Mouse (Mus musculus) embryonic facial prominence, embryonic 15.5 days (tissue): ENCODE measurements at regions not wholly inside any gene's neighbourhood (a gene's known extent, or its start where the extent isn't known, plus 50 kb on each side); places are given as distances from the start of the nearest gene placed in this dataset.

Experiments used
- ATAC-seq: fragments of 200-750 bp; cut with Nextera tagmentation; 2 replicates; pipeline ENCODE4 v1.8.0; 2017; ENCODE audit warnings: low read depth, moderate TSS enrichment; ENCODE audit not compliant: insufficient number of reproducible peaks, low FRiP score, low TSS enrichment
- H3K27ac ChIP-seq: fragments of 300-500 bp; sonication (generic); replicated peaks from 2 replicates; pipeline ENCODE4 v1.5.1; 2015; ENCODE audit warnings: mild to moderate bottlenecking, inconsistent platforms
- H3K27me3 ChIP-seq: fragments of 300-500 bp; sonication (generic); 2 replicates; pipeline ENCODE4 v1.6.1; 2015; ENCODE audit warnings: inconsistent platforms
- H3K36me3 ChIP-seq: fragments of 300-500 bp; sonication (generic); 2 replicates; pipeline ENCODE4 v1.6.1; 2015; ENCODE audit warnings: mild to moderate bottlenecking, inconsistent platforms
- H3K4me1 ChIP-seq: fragments of 300-500 bp; sonication (generic); 2 replicates; pipeline ENCODE4 v1.6.1; 2015; ENCODE audit warnings: inconsistent platforms
- H3K4me2 ChIP-seq: fragments of 300-500 bp; sonication (generic); replicated peaks from 2 replicates; pipeline ENCODE4 v1.6.1; 2015; ENCODE audit warnings: mild to moderate bottlenecking, inconsistent platforms
- H3K4me3 ChIP-seq: fragments of 300-500 bp; sonication (generic); replicated peaks from 2 replicates; pipeline ENCODE4 v1.5.1; 2015; ENCODE audit warnings: mild to moderate bottlenecking, inconsistent platforms
- H3K9ac ChIP-seq: fragments of 300-500 bp; sonication (generic); 2 replicates; pipeline ENCODE4 v1.6.1; 2015; ENCODE audit warnings: inconsistent platforms
- H3K9me3 ChIP-seq: fragments of 300-500 bp; sonication (generic); replicated peaks from 2 replicates; pipeline ENCODE4 v1.6.1; 2016; ENCODE audit warnings: inconsistent platforms
- WGBS: fragments of 180-500 bp; shearing (Covaris S2); methylation state at CpG from one replicate; pipeline ENCODE4 v1.1.7; 2015; 5-methylcytosine and 5-hydroxymethylcytosine counted together

- no peaks in the 10 kb centered on the region for H3K4me1 ChIP-seq
- no peak overlapping the region for H3K27ac ChIP-seq
- H3K9ac ChIP-seq: no peak overlapping the region
- no peak for ATAC-seq
- WGBS: 69% methylated on average over 5 of the region's 5 CpGs
- H3K36me3 ChIP-seq: no peaks in the 10 kb centered on the region
- no peak overlapping the region for H3K4me2 ChIP-seq
- H3K9me3 ChIP-seq: no peaks in the 10 kb centered on the region
- H3K4me3 ChIP-seq: no peak overlapping the region
- no peaks in the 10 kb centered on the region for H3K27me3 ChIP-seq
Measured at GRCm38 (mm10) chr4:87642002-87642401, 391.2 kb downstream of the Mllt3 start.

GRCm38 (mm10) chr4:87641551-87641950, 391.6 kb downstream of the Mllt3 start:
- Histone ChIP-seq H3K27me3 (no peaks in the 10 kb centered on the region), H3K9ac (no peak overlapping the region), H3K9me3 (no peaks in the 10 kb centered on the region), H3K4me3 (no peak overlapping the region), H3K4me1 (no peaks in the 10 kb centered on the region), H3K4me2 (no peak overlapping the region), H3K36me3 (no peaks in the 10 kb centered on the region), H3K27ac (no peak overlapping the region)
- WGBS: 71% methylated on average over 3 of the region's 3 CpGs
- ATAC-seq: no peak

GRCm38 (mm10) chr4:87638380-87638646, 394.9 kb downstream of the Mllt3 start:
- no peaks in the 10 kb centered on the region for H3K36me3 ChIP-seq
- ATAC-seq: no peak
- H3K4me1 ChIP-seq: no peaks in the 10 kb centered on the region
- H3K27me3 ChIP-seq: no peaks in the 10 kb centered on the region
- no peak overlapping the region for H3K4me3 ChIP-seq
- no peak overlapping the region for H3K9ac ChIP-seq
- 30% methylated on average over 1 of the region's 1 CpGs for WGBS
- no peak overlapping the region for H3K27ac ChIP-seq
- no peaks in the 10 kb centered on the region for H3K9me3 ChIP-seq
- H3K4me2 ChIP-seq: no peak overlapping the region

- H3K4me1 ChIP-seq: no peaks in the 10 kb centered on the region
- 43% methylated on average over 3 of the region's 3 CpGs for WGBS
- no peak overlapping the region for H3K4me3 ChIP-seq
- H3K4me2 ChIP-seq: no peak overlapping the region
- no peaks in the 10 kb centered on the region for H3K36me3 ChIP-seq
- no peak overlapping the region for H3K27ac ChIP-seq
- H3K9me3 ChIP-seq: no peaks in the 10 kb centered on the region
- H3K9ac ChIP-seq: no peak overlapping the region
- no peaks in the 10 kb centered on the region for H3K27me3 ChIP-seq
- ATAC-seq: no peak
Measured at GRCm38 (mm10) chr4:87637629-87638379, 395.4 kb downstream of the Mllt3 start.

GRCm38 (mm10) chr4:87611116-87611515, 380.8 kb upstream of the Slc24a2 start:
- H3K9me3 ChIP-seq: no peaks in the 10 kb centered on the region
- no peak overlapping the region for H3K27ac ChIP-seq
- H3K4me3 ChIP-seq: no peak overlapping the region
- no peak overlapping the region for H3K9ac ChIP-seq
- H3K4me2 ChIP-seq: no peak overlapping the region
- 58% methylated on average over 1 of the region's 1 CpGs for WGBS
- no peak for ATAC-seq
- no peaks in the 10 kb centered on the region for H3K36me3 ChIP-seq
- H3K27me3 ChIP-seq: no peaks in the 10 kb centered on the region
- no peaks in the 10 kb centered on the region for H3K4me1 ChIP-seq

- WGBS: 73% methylated on average over 3 of the region's 3 CpGs
- no peak overlapping the region for H3K4me3 ChIP-seq
- H3K4me2 ChIP-seq: no peak overlapping the region
- H3K4me1 ChIP-seq: no peaks in the 10 kb centered on the region
- no peak overlapping the region for H3K9ac ChIP-seq
- H3K9me3 ChIP-seq: no peaks in the 10 kb centered on the region
- no peaks in the 10 kb centered on the region for H3K27me3 ChIP-seq
- H3K36me3 ChIP-seq: no peaks in the 10 kb centered on the region
- no peak overlapping the region for H3K27ac ChIP-seq
- ATAC-seq: no peak
Measured at GRCm38 (mm10) chr4:87593644-87594043, 363.4 kb upstream of the Slc24a2 start.

GRCm38 (mm10) chr4:87590797-87591196, 360.5 kb upstream of the Slc24a2 start:
- Histone ChIP-seq H3K4me2 (no peak overlapping the region), H3K27ac (no peak overlapping the region), H3K9me3 (no peaks in the 10 kb centered on the region), H3K36me3 (no peaks in the 10 kb centered on the region), H3K9ac (no peak overlapping the region), H3K27me3 (no peaks in the 10 kb centered on the region), H3K4me1 (no peaks in the 10 kb centered on the region), H3K4me3 (no peak overlapping the region)
- WGBS: 85% methylated on average over 3 of the region's 3 CpGs
- no peak for ATAC-seq

- H3K4me2 ChIP-seq: no peak overlapping the region
- H3K4me3 ChIP-seq: no peak overlapping the region
- H3K36me3 ChIP-seq: no peaks in the 10 kb centered on the region
- H3K27ac ChIP-seq: no peak overlapping the region
- WGBS: 71% methylated on average over 3 of the region's 3 CpGs
- H3K4me1 ChIP-seq: no peaks in the 10 kb centered on the region
- no peak for ATAC-seq
- no peaks in the 10 kb centered on the region for H3K9me3 ChIP-seq
- no peaks in the 10 kb centered on the region for H3K27me3 ChIP-seq
- no peak overlapping the region for H3K9ac ChIP-seq
Measured at GRCm38 (mm10) chr4:87578164-87578563, 347.9 kb upstream of the Slc24a2 start.

- H3K4me3 ChIP-seq: no peak overlapping the region
- WGBS: 92% methylated on average over 8 of the region's 8 CpGs
Measured at GRCm38 (mm10) chr4:87570950-87571349, 340.7 kb upstream of the Slc24a2 start.

GRCm38 (mm10) chr4:87570470-87570891, 340.2 kb upstream of the Slc24a2 start:
- no peak overlapping the region for H3K4me2 ChIP-seq
- H3K27me3 ChIP-seq: no peaks in the 10 kb centered on the region
- H3K27ac ChIP-seq: 0 out of 2 replicates have a peak overlapping the region, but pooled peaks have one; percentile 11
- H3K36me3 ChIP-seq: no peaks in the 10 kb centered on the region
- no peak overlapping the region for H3K4me3 ChIP-seq
- peak; percentile 70; the same call in 1 of the 2 replicates for ATAC-seq
- no peaks in the 10 kb centered on the region for H3K9me3 ChIP-seq
- 61% methylated on average over 13 of the region's 13 CpGs for WGBS
- no peaks in the 10 kb centered on the region for H3K4me1 ChIP-seq
- no peak overlapping the region for H3K9ac ChIP-seq

More at GRCm38 (mm10) chr4:87570950-87571349, 340.7 kb upstream of the Slc24a2 start:
- Histone ChIP-seq H3K4me2 (no peak overlapping the region), H3K9ac (no peak overlapping the region), H3K27me3 (no peaks in the 10 kb centered on the region), H3K27ac (no peak overlapping the region), H3K9me3 (no peaks in the 10 kb centered on the region), H3K4me1 (no peaks in the 10 kb centered on the region), H3K36me3 (no peaks in the 10 kb centered on the region)
- ATAC-seq: no peak

- 86% methylated on average over 2 of the region's 2 CpGs for WGBS
- Histone ChIP-seq H3K4me2 (no peak overlapping the region), H3K9me3 (no peaks in the 10 kb centered on the region), H3K4me3 (no peak overlapping the region), H3K27me3 (no peaks in the 10 kb centered on the region), H3K4me1 (no peaks in the 10 kb centered on the region), H3K36me3 (no peaks in the 10 kb centered on the region), H3K27ac (no peak overlapping the region), H3K9ac (no peak overlapping the region)
- no peak for ATAC-seq
Measured at GRCm38 (mm10) chr4:87566616-87567015, 336.3 kb upstream of the Slc24a2 start.

- no peak for ATAC-seq
- no peak overlapping the region for H3K4me3 ChIP-seq
- H3K4me1 ChIP-seq: no peaks in the 10 kb centered on the region
- H3K9me3 ChIP-seq: 0 out of 2 replicates have a peak, but pooled peaks cover 5% of the 10 kb centered on the region
- H3K36me3 ChIP-seq: no peaks in the 10 kb centered on the region
- 81% methylated on average over 3 of the region's 3 CpGs for WGBS
- H3K27me3 ChIP-seq: no peaks in the 10 kb centered on the region
- no peak overlapping the region for H3K27ac ChIP-seq
- no peak overlapping the region for H3K9ac ChIP-seq
- no peak overlapping the region for H3K4me2 ChIP-seq
Measured at GRCm38 (mm10) chr4:87554912-87555311, 324.6 kb upstream of the Slc24a2 start.
